Mouse (Mus musculus) ES-E14 (cell line): ENCODE results near the gene Man2a1.

Experiments
- CHD2 ChIP-seq: IDR thresholded peaks from 2 replicates; pipeline ENCODE4 v1.6.1; 2014; ENCODE audit warnings: mild to moderate bottlenecking, low read depth, low read length, inconsistent platforms
- HCFC1 ChIP-seq: IDR thresholded peaks from 2 replicates; pipeline ENCODE4 v1.6.1; 2012; ENCODE audit warnings: low read length, inconsistent platforms, borderline replicate concordance; ENCODE audit not compliant: insufficient read depth
- ZC3H11A ChIP-seq: IDR thresholded peaks from 2 replicates; pipeline ENCODE4 v1.6.1; 2012; ENCODE audit warnings: low read depth, mild to moderate bottlenecking, inconsistent platforms, low read length, borderline replicate concordance
- ZNF384 ChIP-seq: IDR thresholded peaks from 2 replicates; pipeline ENCODE4 v1.6.1; 2012; ENCODE audit warnings: low read depth, low read length, inconsistent platforms

- TF ChIP-seq ZC3H11A: no peak
- no peak for TF ChIP-seq ZNF384
- no peak for TF ChIP-seq HCFC1
- no peak for TF ChIP-seq CHD2
Observed at GRCm38 (mm10) chr17:64725214-64725613, 124.7 kb downstream of the Man2a1 start.
